In genomic region chr1:133434756-133435112, GRCm38 (mm10) we compare ENCODE assay signal across 9 mouse cellular contexts. TPM values are rescaled to one million over a fixed set of nuclear protein-coding genes. Genes with fewer than 3 reads are reported as not detected.
DNase-seq lines count a peak whose midpoint lies in the region; ATAC-seq and TF ChIP-seq lines count a peak whose summit lies in the region.
"Had no signal": no experiment of that assay in that cellular context is flagged by ENCODE, and none has a peak within 500 bp of the region (broad histone marks: within the 10 kb centered on the region; RNA-seq: fewer than 3 reads in every experiment).

No protein-coding gene starts in this region.

- peak overlapping the region; percentile 53; the same call in 1 of the 2 replicates for H3K9ac ChIP-seq in heart, embryonic 14.5 days (ENCODE audit: low read length)
- no peak overlapping the region for H3K9ac ChIP-seq in ES-Bruce4 (ENCODE audit: low read depth, poor library complexity, severe bottlenecking)
- 0 out of 2 replicates have a peak overlapping the region, but pooled peaks have one; percentile 12 for H3K9ac ChIP-seq in forebrain, embryonic 15.5 days (replicated peaks)
- no peak overlapping the region for H3K9ac ChIP-seq in liver, embryonic 13.5 days

- no peak for DNase-seq in heart, adult 9 months (ENCODE audit: low spot score in 2 of 2)
- no peak for DNase-seq in liver, embryonic 13.5 days
- no peak for DNase-seq in spleen, postnatal 14 days (ENCODE audit: low spot score in 2 of 2)
- DNase-seq in gastrocnemius, postnatal 36 days: no peak
- no peak for DNase-seq in layer of hippocampus, postnatal 25 days (ENCODE audit: extremely low spot score in 1 of 2, low spot score in 1 of 2)

- H3K36me3 ChIP-seq in heart, embryonic 14.5 days (ENCODE audit: control insufficient read depth, insufficient read depth, low read length): no peaks in the 10 kb centered on the region
- H3K36me3 ChIP-seq in ES-Bruce4 (ENCODE audit: control insufficient read depth, insufficient read depth, low read length, poor library complexity, severe bottlenecking): no peaks in the 10 kb centered on the region
- no peaks in the 10 kb centered on the region for H3K36me3 ChIP-seq in forebrain, embryonic 15.5 days
- H3K36me3 ChIP-seq in liver, embryonic 13.5 days: no peaks in the 10 kb centered on the region

- H3K4me1 ChIP-seq in heart, embryonic 14.5 days (ENCODE audit: control insufficient read depth in 2 of 2, insufficient read depth in 2 of 2, low read length in 2 of 2): peaks cover 4 to 5% of the 10 kb centered on the region in 2 experiments; a peak in 2 of 4 replicates
- H3K4me1 ChIP-seq in ES-Bruce4 (ENCODE audit: control insufficient read depth, insufficient read depth, low read length): peaks cover 13% of the 10 kb centered on the region
- peaks cover 19% of the 10 kb centered on the region for H3K4me1 ChIP-seq in forebrain, embryonic 15.5 days
- 0 out of 2 replicates have a peak, but pooled peaks cover 3% of the 10 kb centered on the region for H3K4me1 ChIP-seq in liver, embryonic 13.5 days (replicated peaks)

- no peak for TF ChIP-seq POLR2A in ES-Bruce4 (IDR thresholded peaks at IDR 0.05; ENCODE audit: insufficient read depth, low read length)

- no peaks in the 10 kb centered on the region for H3K27me3 ChIP-seq in heart, embryonic 14.5 days (ENCODE audit: control insufficient read depth, insufficient read depth, low read length)
- H3K27me3 ChIP-seq in ES-Bruce4 (ENCODE audit: control insufficient read depth, insufficient read depth, low read length, poor library complexity, severe bottlenecking): no peaks in the 10 kb centered on the region
- H3K27me3 ChIP-seq in forebrain, embryonic 15.5 days: no peaks in the 10 kb centered on the region
- no peaks in the 10 kb centered on the region for H3K27me3 ChIP-seq in liver, embryonic 13.5 days

- no peak for TF ChIP-seq CTCF in ES-Bruce4 (IDR thresholded peaks at IDR 0.05; ENCODE audit: low read depth, low read length)

- no peak overlapping the region for H3K27ac ChIP-seq in heart, embryonic 14.5 days (replicated peaks in 1 of 2; ENCODE audit: control insufficient read depth in 1 of 2, insufficient read depth in 1 of 2, low read depth in 2 of 2, low read length in 2 of 2)
- peak overlapping the region; percentile 43 for H3K27ac ChIP-seq in ES-Bruce4 (ENCODE audit: insufficient read depth, low read length)
- H3K27ac ChIP-seq in forebrain, embryonic 15.5 days (replicated peaks): peak overlapping the region; percentile 68; the same call in 1 of the 2 replicates
- H3K27ac ChIP-seq in liver, embryonic 13.5 days: no peak overlapping the region

- peaks cover 3% of the 10 kb centered on the region; the same call in 1 of the 2 replicates for H3K9me3 ChIP-seq in heart, embryonic 14.5 days (ENCODE audit: control insufficient read depth, low read length)
- H3K9me3 ChIP-seq in ES-Bruce4 (replicated peaks; ENCODE audit: control insufficient read depth, insufficient read depth, low read length, poor library complexity, severe bottlenecking): peaks cover 2% of the 10 kb centered on the region
- H3K9me3 ChIP-seq in forebrain, embryonic 15.5 days: peaks cover 8% of the 10 kb centered on the region; the same call in 1 of the 2 replicates
- no peaks in the 10 kb centered on the region for H3K9me3 ChIP-seq in liver, embryonic 13.5 days (replicated peaks)

- WGBS in heart, embryonic 14.5 days: 24% methylated on average over 10 of the region's 10 CpGs
- WGBS in forebrain, embryonic 15.5 days: 5% methylated on average over 10 of the region's 10 CpGs
- WGBS in liver, embryonic 13.5 days (ENCODE audit: insufficient replicate concordance): 28% methylated on average over 10 of the region's 10 CpGs

- intact Hi-C loops in gastrocnemius, postnatal 36 days (cut with DNase I): no loop called here

- H3K4me3 ChIP-seq in heart, embryonic 14.5 days (ENCODE audit: control insufficient read depth in 1 of 2, insufficient read depth in 1 of 2, low read depth in 1 of 2, low read length in 2 of 2): peak overlapping the region; percentile 6 to 29; a peak in 3 of 4 replicates
- H3K4me3 ChIP-seq in ES-Bruce4 (ENCODE audit: low read depth, low read length): peak overlapping the region; percentile 3; the same call in 1 of the 2 replicates
- peak overlapping the region; percentile 18 for H3K4me3 ChIP-seq in forebrain, embryonic 15.5 days
- no peak overlapping the region for H3K4me3 ChIP-seq in liver, embryonic 13.5 days (replicated peaks)
- H3K4me3 ChIP-seq: erythroblast, embryonic 14.5 days had no signal

- ATAC-seq in heart, embryonic 14.5 days (ENCODE audit: insufficient number of reproducible peaks, insufficient read depth, low FRiP score, low read depth): no peak
- ATAC-seq in forebrain, embryonic 15.5 days (replicated peaks): peak; percentile 47; the same call in 1 of the 2 replicates
- no peak for ATAC-seq in liver, embryonic 13.5 days (ENCODE audit: low read depth)

- peak overlapping the region; percentile 65 for H3K4me2 ChIP-seq in heart, embryonic 14.5 days (ENCODE audit: low read length)
- peak overlapping the region; percentile 40 for H3K4me2 ChIP-seq in forebrain, embryonic 15.5 days (replicated peaks)
- H3K4me2 ChIP-seq in liver, embryonic 13.5 days: peak overlapping the region; percentile 10; the same call in 1 of the 2 replicates

- no peak for TF ChIP-seq EP300 in ES-Bruce4 (IDR thresholded peaks at IDR 0.05; ENCODE audit: insufficient read depth, low read depth, low read length)

RNA-seq across cellular contexts. Expression of gene Sox13, which starts 10.6 kb away (rescaled TPM):
- 3.5 and 5.2 TPM in 2 replicates for polyA plus RNA-seq in heart, embryonic 14.5 days (2014; fragmentation: Nextera tagmentation; extraction: Ambion mirVana)
- polyA plus RNA-seq in ES-Bruce4 (2011; ENCODE audit: insufficient read depth, insufficient read length, low read depth, missing spikeins): 22.8 and 25.0 TPM in 2 replicates
- polyA plus RNA-seq in forebrain, embryonic 15.5 days (2015; fragmentation: Nextera tagmentation; extraction: Ambion mirVana): 4.6 and 5.1 TPM in 2 replicates
- 1.3 and 1.5 TPM in 2 replicates for polyA plus RNA-seq in liver, embryonic 13.5 days (2015; fragmentation: Nextera tagmentation; extraction: Ambion mirVana)
- total RNA-seq in gastrocnemius, postnatal 36 days (2021): 1 to 10 TPM; 6.7 to 9.6 TPM
- 1 to 10 TPM; 7.4 to 9.6 TPM for total RNA-seq in layer of hippocampus, postnatal 25 days (2021)

Comparison
In these comparisons a context has a peak if more than half of its experiments do, and no peak if none do; other contexts are left out.
1. H3K27ac ChIP-seq: peak in ES-Bruce4 (single experiment) and forebrain, embryonic 15.5 days (single experiment); none in heart, embryonic 14.5 days (0 of 2) and liver, embryonic 13.5 days (single experiment).
2. H3K4me2 ChIP-seq: peak in every context shown above with its lines; median percentile 65 in heart, embryonic 14.5 days; 40 in forebrain, embryonic 15.5 days; 10 in liver, embryonic 13.5 days.
3. H3K9ac ChIP-seq: peak in heart, embryonic 14.5 days (single experiment) and forebrain, embryonic 15.5 days (single experiment); none in ES-Bruce4 (single experiment) and liver, embryonic 13.5 days (single experiment).